Mouse (Mus musculus) ES-E14 (cell line): Measurements from ENCODE around the gene P3h4. TPM values are rescaled to one million over a fixed set of nuclear protein-coding genes. Genes with fewer than 3 reads are reported as not detected.

ENCODE experiments used
- DNase-seq: peaks from one replicate; pipeline ENCODE4 v3.0.0-alpha.2; 2013; ENCODE audit warnings: low read depth, low spot score
- H3K27ac ChIP-seq: 2 replicates; pipeline ENCODE4 v1.5.1; 2012; ENCODE audit warnings: low read depth, mild to moderate bottlenecking, low read length, moderate library complexity, mixed read lengths; ENCODE audit not compliant: poor library complexity, insufficient read depth, severe bottlenecking
- H3K36me3 ChIP-seq: 2 replicates; pipeline ENCODE4 v1.6.1; 2012; ENCODE audit warnings: mild to moderate bottlenecking, low read length, moderate library complexity, mixed read lengths; ENCODE audit not compliant: control insufficient read depth, poor library complexity, insufficient read depth, severe bottlenecking
- H3K4me1 ChIP-seq, 2 experiments: fragments of 150-350 bp in 1 of 2; sonication (generic) in 1 of 2; 2 replicates each; pipeline ENCODE4 v1.6.1; 2012; ENCODE audit warnings: low read length in 2 of 2, mild to moderate bottlenecking in 1 of 2, mixed read lengths in 1 of 2; ENCODE audit not compliant: control insufficient read depth in 2 of 2, insufficient read depth in 2 of 2, poor library complexity in 1 of 2
- H3K4me3 ChIP-seq, 2 experiments: fragments of 150-350 bp in 1 of 2; sonication (generic) in 1 of 2; 2 replicates each; pipeline ENCODE4 v1.5.1; 2012; ENCODE audit warnings: low read length in 2 of 2, low read depth in 1 of 2, mild to moderate bottlenecking in 1 of 2, mixed read lengths in 1 of 2; ENCODE audit not compliant: insufficient read depth in 1 of 2, poor library complexity in 1 of 2, severe bottlenecking in 1 of 2
- H3K9ac ChIP-seq: 2 replicates; pipeline ENCODE4 v1.6.1; 2012; ENCODE audit warnings: low read depth, mild to moderate bottlenecking, low read length, mixed read lengths; ENCODE audit not compliant: poor library complexity, insufficient read depth, severe bottlenecking
- H3K9me3 ChIP-seq: fragments of 150-350 bp; sonication (generic); 2 replicates; pipeline ENCODE4 v1.6.1; 2012; ENCODE audit warnings: low read depth, mild to moderate bottlenecking, low read length; ENCODE audit not compliant: control insufficient read depth, insufficient read depth
- CHD2 ChIP-seq: IDR thresholded peaks from 2 replicates; pipeline ENCODE4 v1.6.1; 2014; ENCODE audit warnings: mild to moderate bottlenecking, low read depth, low read length, inconsistent platforms
- HCFC1 ChIP-seq: IDR thresholded peaks from 2 replicates; pipeline ENCODE4 v1.6.1; 2012; ENCODE audit warnings: low read length, inconsistent platforms, borderline replicate concordance; ENCODE audit not compliant: insufficient read depth
- MAFK ChIP-seq: IDR thresholded peaks from 2 replicates; pipeline ENCODE4 v1.6.1; 2014; ENCODE audit warnings: mild to moderate bottlenecking, low read depth, low read length, inconsistent platforms; ENCODE audit not compliant: insufficient read depth
- ZC3H11A ChIP-seq: IDR thresholded peaks from 2 replicates; pipeline ENCODE4 v1.6.1; 2012; ENCODE audit warnings: low read depth, mild to moderate bottlenecking, inconsistent platforms, low read length, borderline replicate concordance
- ZNF384 ChIP-seq: IDR thresholded peaks from 2 replicates; pipeline ENCODE4 v1.6.1; 2012; ENCODE audit warnings: low read depth, low read length, inconsistent platforms
- in situ Hi-C, 2 experiments: fragments of 600-800 bp; cut with MboI; formaldehyde crosslinking; loops; one replicate each; pipeline ENCODE4 v1.15.1; 2025; ENCODE audit warnings: low sequenced_read_pairs in 2 of 2, inconsistent platforms in 1 of 2; ENCODE audit not compliant: unreplicated experiment in 2 of 2
- total RNA-seq: library from RNA; depleted of rRNA; stranded (reverse); fragments of 300-350 nt; gene quantifications from 2 replicates; pipeline ENCODE4 v1.2.3, GENCODE M21; 2012

Gene P3h4
- total RNA-seq, 1 experiment: 39.0 TPM

- H3K4me1 ChIP-seq: peaks cover 19 to 63% of the 10 kb centered on the region in 2 experiments; a peak in 3 of 4 replicates
- H3K27ac ChIP-seq: peak overlapping the region; percentile 92
- no peak for DNase-seq
These were observed 28.1 kb downstream of the P3h4 start for GRCm38 (mm10) chr11:100386586-100386985.

GRCm38 (mm10) chr11:100385016-100385415 lies 29.6 kb downstream of the P3h4 start:
- no peak for TF ChIP-seq HCFC1
- no peak for TF ChIP-seq ZNF384
- TF ChIP-seq MAFK: no peak
- no peak for TF ChIP-seq ZC3H11A
- Histone ChIP-seq H3K27ac (peak overlapping the region; percentile 58; the same call in 1 of the 2 replicates), H3K9ac (peak overlapping the region; percentile 12; the same call in 1 of the 2 replicates), H3K4me3 (no peak overlapping the region), H3K36me3 (peaks cover 37% of the 10 kb centered on the region), H3K4me1 (peaks cover 17 to 50% of the 10 kb centered on the region in 2 experiments; a peak in 3 of 4 replicates), H3K9me3 (no peaks in the 10 kb centered on the region)
- in situ Hi-C loops: no loop called here
- DNase-seq: no peak

More at GRCm38 (mm10) chr11:100386586-100386985, 28.1 kb downstream of the P3h4 start:
- Histone ChIP-seq H3K9ac (peak overlapping the region; percentile 38; the same call in 1 of the 2 replicates), H3K36me3 (peaks cover 28% of the 10 kb centered on the region), H3K4me3 (peak overlapping the region; percentile 4 to 5; a peak in 2 of 4 replicates), H3K9me3 (no peaks in the 10 kb centered on the region)
- TF ChIP-seq ZC3H11A: no peak
- no peak for TF ChIP-seq CHD2
- TF ChIP-seq HCFC1: no peak
- TF ChIP-seq MAFK: no peak
- no peak for TF ChIP-seq ZNF384
- in situ Hi-C loops: no loop called here

- Histone ChIP-seq H3K4me1 (peaks cover 16 to 44% of the 10 kb centered on the region in 2 experiments; a peak in 3 of 4 replicates), H3K4me3 (no peak overlapping the region), H3K36me3 (peaks cover 52% of the 10 kb centered on the region), H3K9ac (no peak overlapping the region), H3K9me3 (no peaks in the 10 kb centered on the region), H3K27ac (no peak overlapping the region)
- in situ Hi-C loops: no loop called here
- no peak for TF ChIP-seq ZNF384
- no peak for TF ChIP-seq MAFK
- DNase-seq: no peak
These were observed 32.0 kb downstream of the P3h4 start for GRCm38 (mm10) chr11:100382682-100383081.

GRCm38 (mm10) chr11:100379311-100379710 lies 35.3 kb downstream of the P3h4 start:
- Histone ChIP-seq H3K9me3 (no peaks in the 10 kb centered on the region), H3K9ac (no peak overlapping the region), H3K36me3 (peaks cover 51% of the 10 kb centered on the region), H3K4me3 (no peak overlapping the region), H3K4me1 (peaks cover 18 to 26% of the 10 kb centered on the region in 2 experiments; a peak in 3 of 4 replicates), H3K27ac (no peak overlapping the region)
- in situ Hi-C loops: no loop called here
- no peak for TF ChIP-seq HCFC1
- TF ChIP-seq MAFK: no peak
- TF ChIP-seq ZC3H11A: no peak
- TF ChIP-seq ZNF384: no peak
- TF ChIP-seq CHD2: no peak
- DNase-seq: no peak

- TF ChIP-seq ZC3H11A (no peak), MAFK (no peak), HCFC1 (no peak), CHD2 (no peak), ZNF384 (no peak)
- no peak for DNase-seq
- H3K9me3 ChIP-seq: no peaks in the 10 kb centered on the region
- no peak overlapping the region for H3K4me3 ChIP-seq
- no peak overlapping the region for H3K27ac ChIP-seq
- no peak overlapping the region for H3K9ac ChIP-seq
- peaks cover 19 to 30% of the 10 kb centered on the region in 2 experiments; a peak in 3 of 4 replicates for H3K4me1 ChIP-seq
- in situ Hi-C loops: no loop called here
- peaks cover 54% of the 10 kb centered on the region for H3K36me3 ChIP-seq
These were observed 36.2 kb downstream of the P3h4 start for GRCm38 (mm10) chr11:100378446-100378845.
